Mouse (Mus musculus) hindbrain, embryonic 11.5 days (tissue): ENCODE measurements around the gene Gzmc. TPM values are rescaled to one million over a fixed set of nuclear protein-coding genes. Genes with fewer than 3 reads are reported as not detected.
"Not testable (repeated sequence)": the region's sequence is repeated elsewhere in the genome, so short reads cannot be mapped to it uniquely, and the experiment has no call there.

Experiments
- ATAC-seq: fragments of 200-750 bp; cut with Nextera tagmentation; 2 replicates; pipeline ENCODE4 v1.8.0; 2017; ENCODE audit warnings: mild to moderate bottlenecking, moderate TSS enrichment, moderate library complexity; ENCODE audit not compliant: low FRiP score
- DNase-seq: peaks from one replicate; pipeline ENCODE4 v3.0.0-alpha.2; 2015; ENCODE audit warnings: low spot score
- H3K27ac ChIP-seq: fragments of 300-500 bp; sonication (generic); 2 replicates; pipeline ENCODE4 v1.5.1; 2014; ENCODE audit warnings: mild to moderate bottlenecking, low read depth, low read length
- H3K27me3 ChIP-seq: fragments of 300-500 bp; sonication (generic); 2 replicates; pipeline ENCODE4 v1.6.1; 2014; ENCODE audit warnings: mild to moderate bottlenecking, low read length, moderate library complexity, mixed read lengths; ENCODE audit not compliant: control insufficient read depth, insufficient read depth
- H3K36me3 ChIP-seq: fragments of 300-500 bp; sonication (generic); 2 replicates; pipeline ENCODE4 v1.6.1; 2014; ENCODE audit warnings: mild to moderate bottlenecking, low read length, moderate library complexity, mixed read lengths; ENCODE audit not compliant: control insufficient read depth, insufficient read depth
- H3K4me1 ChIP-seq: fragments of 300-500 bp; sonication (generic); replicated peaks from 2 replicates; pipeline ENCODE4 v1.6.1; 2014; ENCODE audit warnings: low read length, mixed read lengths; ENCODE audit not compliant: control insufficient read depth, insufficient read depth
- H3K4me2 ChIP-seq: fragments of 300-500 bp; sonication (generic); replicated peaks from 2 replicates; pipeline ENCODE4 v1.6.1; 2014; ENCODE audit warnings: mild to moderate bottlenecking, low read depth, low read length
- H3K4me3 ChIP-seq: fragments of 300-500 bp; sonication (generic); 2 replicates; pipeline ENCODE4 v1.5.1; 2014; ENCODE audit warnings: low read depth, low read length
- H3K9ac ChIP-seq: fragments of 300-500 bp; sonication (generic); 2 replicates; pipeline ENCODE4 v1.6.1; 2014; ENCODE audit warnings: low read depth, low read length
- H3K9me3 ChIP-seq: fragments of 300-500 bp; sonication (generic); 2 replicates; pipeline ENCODE4 v1.6.1; 2016; ENCODE audit warnings: low read length; ENCODE audit not compliant: control insufficient read depth
- WGBS: fragments of 180-500 bp; shearing (Covaris S2); extraction: QIAGEN DNeasy Blood & Tissue Kit; methylation state at CpG from one replicate; pipeline ENCODE4 v1.1.7; 2014; 5-methylcytosine and 5-hydroxymethylcytosine counted together
- polyA plus RNA-seq: library from polyadenylated mRNA; unstranded; fragments of >200 nt; fragmentation: Nextera tagmentation; extraction: Ambion mirVana; gene quantifications from 2 replicates; pipeline ENCODE4 v1.2.1, GENCODE M21; 2014

Gene Gzmc
- polyA plus RNA-seq, 1 experiment from 2014 or later: not detected

DNA sequence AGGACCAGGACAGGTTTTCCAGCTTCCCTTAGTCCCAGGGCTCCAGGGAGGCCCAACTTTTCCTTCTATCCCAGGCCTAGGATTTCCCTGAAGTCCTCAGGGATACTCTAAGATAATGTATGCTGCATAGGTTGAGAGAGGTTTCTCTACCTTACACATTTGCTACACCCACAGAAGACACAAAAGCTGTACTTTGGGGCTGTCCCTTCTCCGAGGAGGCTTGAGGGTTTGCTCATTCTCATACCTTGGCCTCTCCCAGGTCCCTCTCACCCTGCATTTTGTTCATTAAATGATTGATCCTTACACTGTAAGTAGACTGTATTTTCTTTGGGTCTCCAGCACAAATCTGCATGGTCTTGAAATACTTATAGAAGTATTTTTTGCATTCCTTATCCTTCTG, 28.8 kb downstream of the Gzmc start:
- Histone ChIP-seq H3K4me3 (no peak overlapping the region), H3K4me2 (no peak overlapping the region), H3K27me3 (no peaks in the 10 kb centered on the region), H3K36me3 (no peaks in the 10 kb centered on the region), H3K4me1 (no peaks in the 10 kb centered on the region), H3K9me3 (no peaks in the 10 kb centered on the region), H3K9ac (no peak overlapping the region), H3K27ac (no peak overlapping the region)
- WGBS: 95% methylated on average over 1 of the region's 1 CpGs
- DNase-seq (no peak), ATAC-seq (no peak)

- H3K4me3 ChIP-seq, H3K9me3 ChIP-seq, ATAC-seq, H3K27me3 ChIP-seq, H3K4me1 ChIP-seq, H3K9ac ChIP-seq, H3K27ac ChIP-seq, H3K36me3 ChIP-seq, H3K4me2 ChIP-seq: not testable (repeated sequence)
- 40% methylated on average over 5 of the region's 5 CpGs for WGBS
- DNase-seq: peak; percentile 68
Measured at GRCm38 (mm10) chr14:56205021-56205420, 29.4 kb downstream of the Gzmc start.

- no peaks in the 10 kb centered on the region for H3K36me3 ChIP-seq
- H3K4me3 ChIP-seq: no peak overlapping the region
- ATAC-seq (no peak), DNase-seq (peak; percentile 78)
- no peaks in the 10 kb centered on the region for H3K9me3 ChIP-seq
- H3K4me1 ChIP-seq: no peaks in the 10 kb centered on the region
- H3K27me3 ChIP-seq: no peaks in the 10 kb centered on the region
- no peak overlapping the region for H3K27ac ChIP-seq
- 16% methylated on average over 2 of the region's 2 CpGs for WGBS
- no peak overlapping the region for H3K4me2 ChIP-seq
- no peak overlapping the region for H3K9ac ChIP-seq
Measured at GRCm38 (mm10) chr14:56203975-56204374, 30.5 kb downstream of the Gzmc start.

DNA sequence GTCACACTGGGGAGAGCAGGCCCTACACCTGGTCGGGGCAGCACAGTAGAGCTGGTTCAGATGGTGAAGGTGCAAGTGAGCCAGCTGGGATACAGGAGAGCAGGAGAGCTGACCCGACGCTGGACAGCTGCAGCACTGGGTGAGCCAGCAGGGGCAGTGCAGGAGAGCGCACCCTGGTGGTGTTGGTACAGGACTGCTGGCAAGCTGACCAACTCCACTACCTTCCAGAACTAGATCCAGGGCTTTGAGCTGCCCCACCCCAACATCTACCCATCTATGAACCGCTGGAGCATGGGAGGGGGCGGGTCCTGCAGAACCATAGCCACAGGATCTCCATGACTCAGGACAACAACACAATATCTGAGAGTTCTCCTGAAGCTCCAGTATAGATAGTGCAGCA, 47.5 kb downstream of the Gzmc start:
- H3K4me2 ChIP-seq: no peak overlapping the region
- H3K4me3 ChIP-seq: no peak overlapping the region
- no peak overlapping the region for H3K27ac ChIP-seq
- 58% methylated on average over 6 of the region's 6 CpGs for WGBS
- ATAC-seq (no peak), DNase-seq (no peak)
- no peaks in the 10 kb centered on the region for H3K36me3 ChIP-seq
- no peaks in the 10 kb centered on the region for H3K9me3 ChIP-seq
- no peak overlapping the region for H3K9ac ChIP-seq
- no peaks in the 10 kb centered on the region for H3K4me1 ChIP-seq
- H3K27me3 ChIP-seq: no peaks in the 10 kb centered on the region

DNA sequence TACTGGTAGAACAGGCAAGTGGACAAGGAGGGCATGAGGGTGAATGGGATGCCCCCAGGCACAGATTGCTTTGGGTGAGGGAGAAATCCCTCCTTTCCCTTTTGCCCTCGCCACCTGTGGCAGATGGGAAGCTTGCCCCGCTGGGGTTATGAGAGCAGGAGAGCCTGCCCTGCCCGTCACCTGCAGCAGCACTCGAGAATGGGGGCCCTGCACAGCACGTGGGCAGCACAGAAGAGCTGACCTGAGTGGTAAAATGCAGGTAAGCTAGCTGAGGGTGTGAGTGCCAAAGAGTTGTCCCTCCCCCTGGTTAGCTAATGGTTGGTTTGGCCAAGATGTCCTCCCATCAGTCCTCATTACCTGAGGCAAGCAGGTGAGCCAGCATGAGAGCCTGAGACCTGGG, 47.9 kb downstream of the Gzmc start:
- H3K4me2 ChIP-seq: no peak overlapping the region
- DNase-seq: no peak
- H3K27me3 ChIP-seq: no peaks in the 10 kb centered on the region
- WGBS: 76% methylated on average over 5 of the region's 5 CpGs
- no peak overlapping the region for H3K4me3 ChIP-seq
- H3K9ac ChIP-seq: no peak overlapping the region
- no peak overlapping the region for H3K27ac ChIP-seq
- no peaks in the 10 kb centered on the region for H3K9me3 ChIP-seq
- no peaks in the 10 kb centered on the region for H3K36me3 ChIP-seq
- no peak for ATAC-seq
- no peaks in the 10 kb centered on the region for H3K4me1 ChIP-seq

Other genes starting within 250 kb of the Gzmc start
- not detected in 2 replicates for gene Mcpt1, start 216.7 kb downstream of the Gzmc start, polyA plus RNA-seq
- gene Mcpt9, start 204.2 kb downstream of the Gzmc start, polyA plus RNA-seq: not detected in 2 replicates
- not detected in 2 replicates for gene Mcpt2, start 192.6 kb downstream of the Gzmc start, polyA plus RNA-seq
- gene Mcpt4, start 172.3 kb downstream of the Gzmc start, polyA plus RNA-seq: not detected in 2 replicates
- gene Mcpt8, start 149.4 kb downstream of the Gzmc start, polyA plus RNA-seq: not detected in 2 replicates
- 0.31 TPM in 1 of 2 replicates, not detected in the other for gene Ctsg, start 132.1 kb downstream of the Gzmc start, polyA plus RNA-seq
- gene Gzme, start 114.0 kb downstream of the Gzmc start, polyA plus RNA-seq: not detected in 2 replicates
- gene Gzmd, start 102.0 kb downstream of the Gzmc start, polyA plus RNA-seq: not detected in 2 replicates
- not detected in 2 replicates for gene Gzmg, start 75.1 kb downstream of the Gzmc start, polyA plus RNA-seq
- not detected in 2 replicates for gene Gzmn, start 60.1 kb downstream of the Gzmc start, polyA plus RNA-seq
- gene Gzmf, start 23.2 kb downstream of the Gzmc start, polyA plus RNA-seq: not detected in 2 replicates
- gene Gzmb, start 27.6 kb upstream of the Gzmc start, polyA plus RNA-seq: 0.11 TPM in 1 of 2 replicates, not detected in the other
- gene Atp12a, start 130.4 kb upstream of the Gzmc start, polyA plus RNA-seq: 0.15 and 0.25 TPM in 2 replicates
- 1.9 and 2.0 TPM in 2 replicates for gene Rnf17, start 167.9 kb upstream of the Gzmc start, polyA plus RNA-seq